Mouse (Mus musculus): ENCODE measurements around the gene Tcirg1.
A peak's percentile ranks its signal among the peaks of the same experiment; 100 is the strongest.

Gene Tcirg1

DNA sequence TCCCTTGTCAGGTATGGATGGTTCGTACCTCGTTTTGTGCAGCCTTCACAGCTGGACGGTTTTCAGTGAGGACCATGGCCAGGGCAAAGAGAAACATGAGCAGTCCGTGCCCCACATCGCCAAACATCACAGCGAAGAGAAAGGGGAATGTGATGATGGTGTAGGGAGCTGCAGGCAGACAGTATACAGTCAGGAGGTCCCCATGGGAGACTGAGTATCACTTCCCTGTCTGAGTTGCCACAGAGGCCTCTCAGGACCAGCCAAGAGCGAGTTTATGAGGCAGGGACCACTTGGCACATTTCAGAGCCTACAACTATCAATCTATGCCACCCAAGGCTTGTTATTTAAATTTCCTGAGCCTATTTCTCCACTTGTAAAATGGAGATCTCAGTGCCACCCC, 8.0 kb downstream of the Tcirg1 start:
- DNase-seq (ENCODE audit: extremely low spot score): no peak

GRCm38 (mm10) chr19:3897557-3897956, 9.4 kb downstream of the Tcirg1 start:
- no peak for DNase-seq (ENCODE audit: extremely low spot score)

GRCm38 (mm10) chr19:3896208-3896607, 10.7 kb downstream of the Tcirg1 start:
- DNase-seq (ENCODE audit: extremely low spot score): no peak

GRCm38 (mm10) chr19:3895171-3895631, 11.7 kb downstream of the Tcirg1 start:
- DNase-seq (ENCODE audit: extremely low spot score): peak; percentile 40

- DNase-seq (ENCODE audit: extremely low spot score): no peak
These were observed 12.6 kb downstream of the Tcirg1 start for GRCm38 (mm10) chr19:3894294-3894693.

GRCm38 (mm10) chr19:3893545-3894116, 13.3 kb downstream of the Tcirg1 start:
- DNase-seq (ENCODE audit: extremely low spot score): no peak

GRCm38 (mm10) chr19:3890181-3890580, 16.8 kb downstream of the Tcirg1 start:
- no peak for DNase-seq (ENCODE audit: extremely low spot score)

- DNase-seq (ENCODE audit: extremely low spot score): no peak
These were observed 17.8 kb downstream of the Tcirg1 start for GRCm38 (mm10) chr19:3889096-3889495.

- DNase-seq (ENCODE audit: extremely low spot score): no peak
These were observed 22.5 kb downstream of the Tcirg1 start for GRCm38 (mm10) chr19:3884325-3884990.

DNA sequence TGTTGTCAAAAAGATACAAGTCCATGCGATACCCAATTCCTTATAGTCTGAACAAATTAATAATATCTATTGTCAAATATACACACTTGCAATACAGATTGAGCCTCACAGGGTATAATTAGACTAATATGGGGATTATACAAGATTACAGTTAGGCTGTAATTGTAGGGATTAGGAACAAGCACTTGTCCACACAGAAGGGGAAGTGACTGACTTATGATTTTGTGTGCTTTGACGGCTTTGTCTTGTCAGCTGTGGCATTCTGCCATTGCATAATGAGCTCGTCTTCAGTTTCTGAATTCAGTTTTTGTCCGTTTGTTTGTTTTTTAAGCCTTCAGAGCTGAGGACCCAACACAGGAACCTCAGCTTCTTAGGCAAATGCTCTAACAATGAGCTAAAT, 24.7 kb downstream of the Tcirg1 start:
- no peak for DNase-seq (ENCODE audit: extremely low spot score)

GRCm38 (mm10) chr19:3880054-3880848, 26.7 kb downstream of the Tcirg1 start:
- no peak for DNase-seq (ENCODE audit: extremely low spot score)

DNA sequence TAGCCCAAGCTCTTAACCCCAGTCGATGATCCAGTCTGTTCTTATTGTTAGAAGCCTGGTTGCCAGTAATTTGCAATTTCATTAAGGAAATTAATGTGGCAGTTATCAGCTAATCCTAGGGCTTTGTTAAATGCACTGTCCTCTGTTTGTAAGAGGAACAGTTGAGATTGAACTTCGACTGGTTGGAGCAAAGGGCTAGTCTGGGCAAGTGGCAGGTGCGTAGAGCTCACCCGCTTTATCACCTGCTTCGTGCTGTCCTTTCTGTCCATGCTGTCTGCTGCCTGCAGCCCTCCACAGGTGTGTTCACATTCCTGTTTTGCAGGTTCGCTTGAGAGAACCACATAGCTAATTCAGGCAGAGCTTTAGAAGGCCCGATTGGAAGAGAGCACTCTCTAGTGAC, 31.9 kb downstream of the Tcirg1 start:
- DNase-seq (ENCODE audit: extremely low spot score): no peak

DNA sequence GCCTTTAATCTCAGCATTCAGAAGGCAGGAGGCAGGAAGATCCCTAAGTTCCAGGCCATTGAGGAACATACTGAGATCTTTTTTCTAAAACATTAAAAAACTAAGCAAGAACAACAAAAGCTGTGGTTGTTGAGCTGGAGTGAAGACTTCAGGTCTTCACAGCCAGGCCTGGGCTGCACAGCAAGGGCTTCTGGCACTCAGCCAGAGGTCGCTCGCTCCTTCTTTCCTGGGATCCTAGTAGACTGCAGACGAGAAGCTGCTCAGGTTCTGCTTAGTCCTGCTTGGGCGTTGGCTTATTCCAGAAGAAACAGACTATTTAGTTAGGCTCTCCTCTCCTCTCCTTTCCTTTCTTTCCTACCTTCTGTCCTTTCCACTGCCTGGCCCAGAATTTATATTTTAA, 34.6 kb downstream of the Tcirg1 start:
- DNase-seq (ENCODE audit: extremely low spot score): no peak

- no peak for DNase-seq (ENCODE audit: extremely low spot score)
These were observed 35.5 kb downstream of the Tcirg1 start for GRCm38 (mm10) chr19:3871468-3871867.

GRCm38 (mm10) chr19:3868290-3868689, 38.6 kb downstream of the Tcirg1 start:
- DNase-seq (ENCODE audit: extremely low spot score): no peak

DNA sequence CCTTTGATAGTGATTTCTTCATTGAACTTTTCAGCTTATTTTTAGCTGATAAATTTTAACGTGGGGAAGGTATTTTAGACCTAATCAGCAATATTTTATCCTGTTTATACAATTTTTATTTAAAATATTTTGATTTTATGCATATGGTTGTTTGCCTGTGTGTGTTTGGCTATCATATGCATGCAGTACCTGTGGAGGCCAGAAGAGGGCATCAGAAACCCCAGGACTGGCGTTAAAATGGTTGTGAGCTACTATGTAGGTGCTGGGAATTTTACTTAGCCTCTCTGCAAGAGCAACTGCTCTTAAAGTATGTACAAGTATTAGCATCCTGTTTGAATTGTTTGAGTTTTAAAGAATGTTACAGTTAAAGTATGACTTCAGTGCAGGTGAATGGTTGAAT, 42.0 kb downstream of the Tcirg1 start:
- no peak for DNase-seq (ENCODE audit: extremely low spot score)

DNA sequence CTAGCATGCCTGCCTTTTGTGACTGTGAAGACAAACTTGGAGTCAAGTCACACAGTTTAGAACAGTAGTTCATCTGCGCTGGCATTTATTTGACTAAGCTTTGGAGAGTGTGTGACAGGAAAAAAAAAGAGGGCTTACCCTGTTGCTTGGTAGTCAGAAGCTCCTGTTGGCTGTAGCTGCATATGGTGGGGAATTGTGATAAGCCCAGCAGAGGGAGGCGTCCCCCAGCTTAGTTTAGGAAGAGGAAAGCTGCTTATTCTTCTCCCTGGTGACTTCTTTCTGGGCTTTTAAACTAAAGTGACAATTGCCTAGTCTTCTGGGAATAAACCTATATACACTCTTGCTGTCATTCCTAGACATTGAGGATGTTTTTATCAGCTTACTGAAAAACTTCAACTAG, 44.2 kb downstream of the Tcirg1 start:
- no peak for DNase-seq (ENCODE audit: extremely low spot score)

GRCm38 (mm10) chr19:3857220-3857619, 49.7 kb downstream of the Tcirg1 start:
- DNase-seq (ENCODE audit: extremely low spot score): no peak

- no peak for DNase-seq (ENCODE audit: extremely low spot score)
These were observed 51.3 kb downstream of the Tcirg1 start for GRCm38 (mm10) chr19:3855601-3856000.

GRCm38 (mm10) chr19:3855091-3855490, 51.8 kb downstream of the Tcirg1 start:
- DNase-seq (ENCODE audit: extremely low spot score): no peak

GRCm38 (mm10) chr19:3853891-3854290, 53.0 kb downstream of the Tcirg1 start:
- DNase-seq (ENCODE audit: extremely low spot score): no peak

GRCm38 (mm10) chr19:3853121-3853520, 53.8 kb downstream of the Tcirg1 start:
- no peak for DNase-seq (ENCODE audit: extremely low spot score)
